Mouse (Mus musculus): Measurements from ENCODE around the gene Tmbim6.

- TF ChIP-seq CTCF (IDR thresholded peaks at IDR 0.05; ENCODE audit: low read depth) = no peak
- no peak for TF ChIP-seq EP300 (IDR thresholded peaks at IDR 0.05; ENCODE audit: low read depth)
These were observed 20.9 kb upstream of the Tmbim6 start for GRCm38 (mm10) chr15:99371526-99372340.

Data from liver, embryonic 14.5 days (tissue).